Mouse (Mus musculus): ENCODE results near the gene Crlf3. TPM values are rescaled to one million over a fixed set of nuclear protein-coding genes. Genes with fewer than 3 reads are reported as not detected.
A peak's percentile ranks its signal among the peaks of the same experiment; 100 is the strongest.
"Not testable (repeated sequence)": the region's sequence is repeated elsewhere in the genome, so short reads cannot be mapped to it uniquely, and the experiment has no call there.

Gene Crlf3
- total and polyA plus RNA-seq, 3 experiments, result 106 to 152 (median 114) TPM

DNA sequence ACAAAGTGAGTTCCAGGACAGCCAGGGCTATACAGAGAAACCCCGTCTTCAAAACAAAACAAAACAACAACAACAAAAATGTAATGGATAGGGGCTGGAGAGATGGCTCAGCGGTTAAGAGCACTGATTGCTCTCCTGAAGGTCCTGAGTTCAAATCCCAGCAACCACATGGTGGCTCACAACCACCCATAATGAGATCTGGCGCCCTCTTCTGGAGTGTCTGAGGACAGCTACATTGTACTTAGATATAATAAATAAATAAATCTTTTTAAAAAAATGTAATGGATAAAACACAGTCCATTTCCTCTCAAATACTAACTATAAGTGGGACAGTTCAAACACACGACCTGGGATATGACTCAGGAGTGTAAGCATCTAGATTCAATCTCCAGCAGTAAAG, 14.4 kb downstream of the Crlf3 start:
- Histone ChIP-seq H3K36me3 (replicated peaks in 1 of 2; ENCODE audit: control insufficient read depth in 1 of 2, insufficient read depth in 1 of 2, low read length in 1 of 2) (peaks cover 31 to 63% of the 10 kb centered on the region in 2 experiments), H3K4me1 (ENCODE audit: control insufficient read depth in 1 of 2, insufficient read depth in 2 of 2) (peaks cover 3 to 44% of the 10 kb centered on the region in 2 experiments), H3K79me2 (replicated peaks; ENCODE audit: control insufficient read depth, extremely low read depth, insufficient read depth, poor library complexity, severe bottlenecking) (peaks cover 61% of the 10 kb centered on the region)
- H3K4me2 ChIP-seq (ENCODE audit: insufficient read depth, low read depth, poor library complexity, severe bottlenecking); H3K9ac ChIP-seq (ENCODE audit: insufficient read depth, low read depth); DNase-seq (ENCODE audit: extremely low read depth); H3K27me3 ChIP-seq (replicated peaks); in situ Hi-C loops (cut with MboI; ENCODE audit: low pct_ligation_motif_present, low pct_unique_long_range_greater_than_20kb, low sequenced_read_pairs); H3K9me3 ChIP-seq (replicated peaks; ENCODE audit: low read length); H3K4me3 ChIP-seq (replicated peaks in 1 of 3; ENCODE audit: low read depth in 2 of 3, low read length in 2 of 3, poor library complexity in 1 of 3); H3K27ac ChIP-seq (ENCODE audit: insufficient read depth, low read depth); dilution Hi-C loops (cut with MboI; ENCODE audit: extremely low pct_ligation_motif_present, extremely low pct_unique_long_range_greater_than_20kb, low sequenced_read_pairs): not testable (repeated sequence)
- TF ChIP-seq CTCF (conservative IDR thresholded peaks at IDR 0.05 in 1 of 2, IDR thresholded peaks at IDR 0.05 in 1 of 2; ENCODE audit: low read depth in 2 of 2, low read length in 2 of 2), result peak in 1 of 2 experiments; percentile 32; a peak in 2 of 4 replicates

GRCm38 (mm10) chr11:80062159-80062558, 18.6 kb downstream of the Crlf3 start:
- H3K4me3 ChIP-seq (replicated peaks in 1 of 3; ENCODE audit: low read depth in 2 of 3, low read length in 2 of 3, poor library complexity in 1 of 3), result no peak overlapping the region
- no peaks in the 10 kb centered on the region for H3K9me3 ChIP-seq (replicated peaks; ENCODE audit: low read length)
- DNase-seq (ENCODE audit: extremely low read depth), result no peak
- TF ChIP-seq PAX5 (IDR thresholded peaks at IDR 0.05; ENCODE audit: low read length), result no peak
- TF ChIP-seq POLR2A (IDR thresholded peaks at IDR 0.05; ENCODE audit: low read depth, low read length), result no peak
- no peak for TF ChIP-seq E2F4 (IDR thresholded peaks at IDR 0.05; ENCODE audit: insufficient replicate concordance, low read depth, low read length)
- no peak for TF ChIP-seq USF2 (conservative IDR thresholded peaks at IDR 0.05; ENCODE audit: low read depth, low read length)
- TF ChIP-seq NRF1 (IDR thresholded peaks at IDR 0.05; ENCODE audit: low read depth, low read length), result no peak
- TF ChIP-seq GABPA (IDR thresholded peaks at IDR 0.05; ENCODE audit: insufficient replicate concordance, low read depth, low read length), result no peak
- TF ChIP-seq ZMIZ1 (IDR thresholded peaks at IDR 0.05; ENCODE audit: low read depth, low read length), result no peak
- no peak for TF ChIP-seq SMC3 (IDR thresholded peaks at IDR 0.05; ENCODE audit: low read depth, low read length)
- no peak for TF ChIP-seq MXI1 (IDR thresholded peaks at IDR 0.05; ENCODE audit: low read depth, low read length)
- in situ Hi-C loops (cut with MboI; ENCODE audit: low pct_ligation_motif_present, low pct_unique_long_range_greater_than_20kb, low sequenced_read_pairs) (no loop called here), dilution Hi-C loops (cut with MboI; ENCODE audit: extremely low pct_ligation_motif_present, extremely low pct_unique_long_range_greater_than_20kb, low sequenced_read_pairs) (no loop called here)
- H3K36me3 ChIP-seq (replicated peaks in 1 of 2; ENCODE audit: control insufficient read depth in 1 of 2, insufficient read depth in 1 of 2, low read length in 1 of 2), result peaks cover 62 to 82% of the 10 kb centered on the region in 2 experiments
- H3K27ac ChIP-seq (ENCODE audit: insufficient read depth, low read depth), result no peak overlapping the region
- no peak overlapping the region for H3K9ac ChIP-seq (ENCODE audit: insufficient read depth, low read depth)
- H3K4me1 ChIP-seq (ENCODE audit: control insufficient read depth in 1 of 2, insufficient read depth in 2 of 2), result peaks cover 0 to 29% of the 10 kb centered on the region in 2 experiments; a peak in 2 of 4 replicates
- H3K79me2 ChIP-seq (replicated peaks; ENCODE audit: control insufficient read depth, extremely low read depth, insufficient read depth, poor library complexity, severe bottlenecking), result peaks cover 26% of the 10 kb centered on the region
- no peaks in the 10 kb centered on the region for H3K27me3 ChIP-seq (replicated peaks)
- H3K4me2 ChIP-seq (ENCODE audit: insufficient read depth, low read depth, poor library complexity, severe bottlenecking), result no peak overlapping the region

DNA sequence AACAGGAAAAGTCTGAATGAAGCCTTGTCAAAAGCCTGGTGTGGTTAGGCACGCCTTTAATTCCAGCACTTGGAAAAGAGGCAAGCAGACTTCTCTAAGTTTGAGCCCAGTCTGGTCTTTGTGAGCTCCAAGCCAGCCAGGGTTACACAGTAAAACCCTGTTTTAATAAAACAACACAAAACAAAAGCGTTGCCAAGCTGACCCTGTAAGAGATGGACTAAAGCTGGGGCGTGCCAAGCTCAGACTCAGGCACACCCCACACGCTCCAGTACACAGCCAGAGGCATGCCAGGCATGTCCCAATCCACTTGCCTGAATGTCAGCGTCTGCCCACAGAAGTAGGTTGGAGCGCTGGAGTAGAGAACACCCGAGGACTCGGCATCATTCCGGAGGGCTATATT, 24.6 kb downstream of the Crlf3 start:
- Histone ChIP-seq H3K79me2 (replicated peaks; ENCODE audit: control insufficient read depth, extremely low read depth, insufficient read depth, poor library complexity, severe bottlenecking) (peaks cover 6% of the 10 kb centered on the region), H3K27me3 (replicated peaks) (no peaks in the 10 kb centered on the region), H3K4me1 (ENCODE audit: control insufficient read depth in 1 of 2, insufficient read depth in 2 of 2) (peaks cover 0 to 49% of the 10 kb centered on the region in 2 experiments; a peak in 2 of 4 replicates), H3K4me2 (ENCODE audit: insufficient read depth, low read depth, poor library complexity, severe bottlenecking) (no peak overlapping the region), H3K36me3 (replicated peaks in 1 of 2; ENCODE audit: control insufficient read depth in 1 of 2, insufficient read depth in 1 of 2, low read length in 1 of 2) (peaks cover 69 to 93% of the 10 kb centered on the region in 2 experiments), H3K9ac (ENCODE audit: insufficient read depth, low read depth) (no peak overlapping the region), H3K27ac (ENCODE audit: insufficient read depth, low read depth) (no peak overlapping the region), H3K4me3 (replicated peaks in 1 of 3; ENCODE audit: low read depth in 2 of 3, low read length in 2 of 3, poor library complexity in 1 of 3) (no peak overlapping the region), H3K9me3 (replicated peaks; ENCODE audit: low read length) (no peaks in the 10 kb centered on the region)
- DNase-seq (ENCODE audit: extremely low read depth), result no peak
- no peak for TF ChIP-seq CTCF (conservative IDR thresholded peaks at IDR 0.05 in 1 of 2, IDR thresholded peaks at IDR 0.05 in 1 of 2; ENCODE audit: low read depth in 2 of 2, low read length in 2 of 2)
- no peak for TF ChIP-seq POLR2AphosphoS2 (IDR thresholded peaks at IDR 0.05; ENCODE audit: low read depth, low read length)
- TF ChIP-seq ZMIZ1 (IDR thresholded peaks at IDR 0.05; ENCODE audit: low read depth, low read length), result no peak
- no peak for TF ChIP-seq MAFK (IDR thresholded peaks at IDR 0.05; ENCODE audit: insufficient replicate concordance, low read length)
- no peak for TF ChIP-seq USF2 (conservative IDR thresholded peaks at IDR 0.05; ENCODE audit: low read depth, low read length)
- no peak for TF ChIP-seq NELFE (IDR thresholded peaks at IDR 0.05; ENCODE audit: low read depth, low read length)
- TF ChIP-seq EP300 (IDR thresholded peaks at IDR 0.05; ENCODE audit: low read length), result no peak
- TF ChIP-seq MYC (IDR thresholded peaks at IDR 0.05; ENCODE audit: low read depth, low read length), result no peak
- TF ChIP-seq TCF12 (IDR thresholded peaks at IDR 0.05; ENCODE audit: low read depth, low read length), result no peak
- TF ChIP-seq RCOR1 (conservative IDR thresholded peaks at IDR 0.05; ENCODE audit: low read depth, low read length), result no peak
- no peak for TF ChIP-seq IRF4 (IDR thresholded peaks at IDR 0.05; ENCODE audit: low read depth, low read length)
- no peak for TF ChIP-seq HCFC1 (IDR thresholded peaks at IDR 0.05; ENCODE audit: low read depth, low read length)
- TF ChIP-seq BHLHE40 (IDR thresholded peaks at IDR 0.05; ENCODE audit: low read depth, low read length), result no peak
- TF ChIP-seq SIN3A (IDR thresholded peaks at IDR 0.05; ENCODE audit: low read length), result no peak
- TF ChIP-seq ETS1 (conservative IDR thresholded peaks at IDR 0.05; ENCODE audit: low read depth, low read length), result no peak
- no peak for TF ChIP-seq MXI1 (IDR thresholded peaks at IDR 0.05; ENCODE audit: low read depth, low read length)
- TF ChIP-seq MAZ (IDR thresholded peaks at IDR 0.05; ENCODE audit: low read depth, low read length), result no peak
- dilution Hi-C loops (cut with MboI; ENCODE audit: extremely low pct_ligation_motif_present, extremely low pct_unique_long_range_greater_than_20kb, low sequenced_read_pairs) (no loop called here), in situ Hi-C loops (cut with MboI; ENCODE audit: low pct_ligation_motif_present, low pct_unique_long_range_greater_than_20kb, low sequenced_read_pairs) (no loop called here)

Measured in CH12.LX (cell line).